In the genomic region with DNA sequence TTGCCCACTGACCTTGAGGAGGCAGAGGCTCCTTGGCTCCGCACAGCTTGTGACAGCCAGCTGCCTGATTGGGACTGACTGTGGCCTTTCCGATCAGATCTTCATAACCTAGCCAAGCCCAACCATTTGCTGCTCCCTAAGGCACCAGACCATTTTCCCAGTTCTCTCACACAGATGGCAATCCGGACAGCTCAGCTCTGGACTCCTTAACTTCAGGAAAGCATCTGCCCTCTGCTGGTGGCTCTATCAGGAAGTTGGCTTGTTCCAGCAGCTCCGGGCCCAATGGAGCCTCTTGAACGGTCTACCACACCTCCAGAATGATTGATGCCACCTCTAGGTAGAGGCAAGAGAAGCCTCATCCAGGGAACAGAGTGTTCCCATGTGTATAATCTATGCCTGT, we compare ENCODE assay signal across 8 mouse cellular contexts. TPM values are rescaled to one million over a fixed set of nuclear protein-coding genes. Genes with fewer than 3 reads are reported as not detected.
DNase-seq lines count a peak whose midpoint lies in the region; ATAC-seq and TF ChIP-seq lines count a peak whose summit lies in the region.

No protein-coding gene starts in this region.

- no peaks in the 10 kb centered on the region for H3K9me3 ChIP-seq in heart, embryonic 15.5 days (replicated peaks)

- no peaks in the 10 kb centered on the region for H3K27me3 ChIP-seq in thymus, adult 2 months (ENCODE audit: control insufficient read depth, insufficient read depth, low read length)
- H3K27me3 ChIP-seq in heart, embryonic 15.5 days = no peaks in the 10 kb centered on the region

- ATAC-seq in heart, embryonic 15.5 days (replicated peaks; ENCODE audit: insufficient number of reproducible peaks, insufficient read depth, low FRiP score, low read depth) = peak; percentile 63
- ATAC-seq in monocyte, adult 5-6 weeks (replicated peaks; ENCODE audit: insufficient number of reproducible peaks, low FRiP score, low TSS enrichment, poor library complexity, severe bottlenecking) = no peak

- H3K27ac ChIP-seq in thymus, adult 2 months (ENCODE audit: control insufficient read depth, insufficient read depth, low read length) = no peak overlapping the region
- H3K27ac ChIP-seq in heart, embryonic 15.5 days = no peak overlapping the region

- DNase-seq in thymus, adult 2 months = peak; percentile 10
- no peak for DNase-seq in thymus, postnatal 36 days
- peak; percentile 54 for DNase-seq in embryo, embryonic 11.5 days (ENCODE audit: low read depth, low spot score)
- DNase-seq in kidney, postnatal 14 days = peak; percentile 82
- DNase-seq in lung, adult 18-20 months = peak; percentile 37 to 69
- DNase-seq in retina, postnatal 7 days (ENCODE audit: low read depth, low spot score) = peak; percentile 57

- no peak overlapping the region for H3K4me2 ChIP-seq in heart, embryonic 15.5 days

- WGBS in thymus, adult 2 months = 33% methylated on average over 5 of the region's 5 CpGs
- 14% methylated on average over 5 of the region's 5 CpGs for WGBS in heart, embryonic 15.5 days

- no peak overlapping the region for H3K4me3 ChIP-seq in thymus, adult 2 months (ENCODE audit: control insufficient read depth, insufficient read depth, low read length)
- no peak overlapping the region for H3K4me3 ChIP-seq in heart, embryonic 15.5 days

- no peak for TF ChIP-seq CTCF in thymus, adult 2 months (IDR thresholded peaks at IDR 0.05; ENCODE audit: borderline replicate concordance, control insufficient read depth, extremely low read depth, insufficient read depth, low read length, poor library complexity)

- H3K36me3 ChIP-seq in thymus, adult 2 months (ENCODE audit: control insufficient read depth, insufficient read depth, low read length) = no peaks in the 10 kb centered on the region
- H3K36me3 ChIP-seq in heart, embryonic 15.5 days = no peaks in the 10 kb centered on the region

- no peak overlapping the region for H3K9ac ChIP-seq in heart, embryonic 15.5 days

- TF ChIP-seq POLR2A in thymus, adult 2 months (IDR thresholded peaks at IDR 0.05; ENCODE audit: control insufficient read depth, extremely low read depth, insufficient read depth, low read length, poor library complexity) = no peak

- no peaks in the 10 kb centered on the region for H3K4me1 ChIP-seq in thymus, adult 2 months (replicated peaks; ENCODE audit: control insufficient read depth, insufficient read depth, low read length)
- H3K4me1 ChIP-seq in heart, embryonic 15.5 days (replicated peaks) = peaks cover 12% of the 10 kb centered on the region

RNA-seq across cellular contexts. Expression of a gene that starts 21.6 kb away (rescaled TPM):
- polyA plus RNA-seq in thymus, adult 2 months (2012; rRNA removed) = 20.2 and 24.8 TPM in 2 replicates
- polyA plus RNA-seq in heart, embryonic 15.5 days (2015; fragmentation: Nextera tagmentation; extraction: Ambion mirVana) = 17.8 and 24.3 TPM in 2 replicates
- total RNA-seq in monocyte, adult 5-6 weeks (2017) = 20.3 to 28.9 TPM (median 21.8 TPM) in 3 replicates

Comparison
In these comparisons a context has a peak if more than half of its experiments do, and no peak if none do; other contexts are left out.
1. DNase-seq: peak in thymus, adult 2 months (single experiment), embryo, embryonic 11.5 days (single experiment), kidney, postnatal 14 days (single experiment), lung, adult 18-20 months (2 of 2) and retina, postnatal 7 days (single experiment); none in thymus, postnatal 36 days (0 of 2).